Mouse (Mus musculus) brain, embryonic 14.5 days (tissue): ENCODE measurements around the gene Creb3.

ENCODE experiments used
- CTCF ChIP-seq: fragments of 200-500 bp; IDR thresholded peaks from 2 replicates; pipeline ENCODE4 v1.5.1; 2012; ENCODE audit warnings: inconsistent platforms, mild to moderate bottlenecking, moderate library complexity, borderline replicate concordance; ENCODE audit not compliant: insufficient read depth, insufficient read length; ENCODE audit errors: extremely low read depth
- POLR2A ChIP-seq: fragments of 200-500 bp; IDR thresholded peaks from 2 replicates; pipeline ENCODE4 v1.6.1; 2012; ENCODE audit warnings: mild to moderate bottlenecking, inconsistent platforms, borderline replicate concordance; ENCODE audit not compliant: poor library complexity, insufficient read depth, insufficient read length, severe bottlenecking; ENCODE audit errors: extremely low read depth

GRCm38 (mm10) chr4:43579731-43580130, 17.6 kb downstream of the Creb3 start:
- TF ChIP-seq CTCF (no peak), POLR2A (no peak)
